In the genomic region with DNA sequence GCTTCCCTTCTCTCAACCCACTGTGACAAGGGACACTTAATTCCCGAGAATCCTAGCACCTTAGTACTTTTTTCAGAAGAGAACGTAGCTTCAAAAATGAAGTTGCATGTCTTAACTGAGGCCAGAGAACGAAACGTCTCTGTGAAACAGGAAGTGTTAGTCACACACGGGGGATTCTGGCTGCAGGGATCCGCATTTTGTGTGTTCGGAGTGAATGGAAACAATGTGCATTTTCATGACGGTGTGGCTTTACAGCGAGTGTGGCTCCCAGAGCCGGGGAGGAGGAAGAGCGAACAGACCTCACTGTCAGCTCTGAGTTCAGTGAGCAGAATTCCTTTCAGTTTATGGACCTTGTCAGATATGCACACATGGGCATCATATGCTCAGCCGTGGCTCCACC, we compare ENCODE assay signal across 16 mouse cellular contexts.
DNase-seq lines count a peak whose midpoint lies in the region; ATAC-seq and TF ChIP-seq lines count a peak whose summit lies in the region.
"Had no signal": no experiment of that assay in that cellular context is flagged by ENCODE, and none has a peak within 500 bp of the region (broad histone marks: within the 10 kb centered on the region; RNA-seq: fewer than 3 reads in every experiment).

No protein-coding gene starts in this region.

- 0 out of 2 replicates have a peak, but pooled peaks have one; percentile 36 for TF ChIP-seq POLR2A in CH12.LX (IDR thresholded peaks at IDR 0.05; ENCODE audit: low read depth, low read length)

- H3K4me3 ChIP-seq in kidney, embryonic 15.5 days (replicated peaks) = no peak overlapping the region
- H3K4me3 ChIP-seq in CH12.LX (replicated peaks in 1 of 3; ENCODE audit: low read depth in 2 of 3, low read length in 2 of 3, poor library complexity in 1 of 3) = peak overlapping the region in 2 of 3 experiments; percentile 8 to 25
- H3K4me3 ChIP-seq in embryonic facial prominence, embryonic 13.5 days = no peak overlapping the region
- H3K4me3 ChIP-seq: hindbrain, embryonic 12.5 days had no signal

- H3K9me3 ChIP-seq in kidney, embryonic 15.5 days (replicated peaks) = no peaks in the 10 kb centered on the region
- no peaks in the 10 kb centered on the region for H3K9me3 ChIP-seq in CH12.LX (replicated peaks; ENCODE audit: low read length)
- no peaks in the 10 kb centered on the region for H3K9me3 ChIP-seq in embryonic facial prominence, embryonic 13.5 days
- H3K9me3 ChIP-seq: hindbrain, embryonic 12.5 days had no signal

- no peaks in the 10 kb centered on the region for H3K27me3 ChIP-seq in kidney, embryonic 15.5 days
- H3K27me3 ChIP-seq in CH12.LX (replicated peaks) = no peaks in the 10 kb centered on the region
- H3K27me3 ChIP-seq in embryonic facial prominence, embryonic 13.5 days = no peaks in the 10 kb centered on the region
- H3K27me3 ChIP-seq: hindbrain, embryonic 12.5 days had no signal

- peaks cover 7% of the 10 kb centered on the region for H3K4me1 ChIP-seq in kidney, embryonic 15.5 days
- H3K4me1 ChIP-seq in CH12.LX (ENCODE audit: control insufficient read depth in 1 of 2, insufficient read depth in 2 of 2) = peaks cover 8 to 52% of the 10 kb centered on the region in 2 experiments
- peaks cover 6% of the 10 kb centered on the region; the same call in 1 of the 2 replicates for H3K4me1 ChIP-seq in embryonic facial prominence, embryonic 13.5 days
- H3K4me1 ChIP-seq: hindbrain, embryonic 12.5 days had no signal

- peak overlapping the region; percentile 36 for H3K4me2 ChIP-seq in kidney, embryonic 15.5 days
- peak overlapping the region; percentile 35 for H3K4me2 ChIP-seq in CH12.LX (ENCODE audit: insufficient read depth, low read depth, poor library complexity, severe bottlenecking)
- peak overlapping the region; percentile 41 for H3K4me2 ChIP-seq in embryonic facial prominence, embryonic 13.5 days
- H3K4me2 ChIP-seq: hindbrain, embryonic 12.5 days had no signal

- no peak for ATAC-seq in kidney, embryonic 15.5 days (replicated peaks; ENCODE audit: low FRiP score)
- no peak for ATAC-seq in embryonic facial prominence, embryonic 13.5 days (ENCODE audit: insufficient number of reproducible peaks, insufficient read depth, low FRiP score, low TSS enrichment, low read depth)
- ATAC-seq in megakaryocyte, adult 5-6 weeks (ENCODE audit: poor library complexity, severe bottlenecking) = 0 out of 2 replicates have a peak, but pooled peaks have one; percentile 18
- ATAC-seq: forebrain, embryonic 14.5 days had no signal

- TF ChIP-seq EP300 in CH12.LX (IDR thresholded peaks at IDR 0.05; ENCODE audit: low read length) = peak; percentile 72

- dilution Hi-C loops in CH12.LX (cut with MboI; ENCODE audit: extremely low pct_ligation_motif_present, extremely low pct_unique_long_range_greater_than_20kb, low sequenced_read_pairs) = no loop called here

- H3K9ac ChIP-seq in kidney, embryonic 15.5 days = no peak overlapping the region
- peak overlapping the region; percentile 20; the same call in 1 of the 2 replicates for H3K9ac ChIP-seq in CH12.LX (ENCODE audit: insufficient read depth, low read depth)
- no peak overlapping the region for H3K9ac ChIP-seq in embryonic facial prominence, embryonic 13.5 days
- H3K9ac ChIP-seq: hindbrain, embryonic 12.5 days had no signal

- H3K79me2 ChIP-seq in CH12.LX (replicated peaks; ENCODE audit: control insufficient read depth, extremely low read depth, insufficient read depth, poor library complexity, severe bottlenecking) = no peaks in the 10 kb centered on the region

- no peak for TF ChIP-seq RAD21 in CH12.LX (IDR thresholded peaks at IDR 0.05; ENCODE audit: low read depth, low read length)

- in situ Hi-C loops in CH12.LX (cut with MboI; ENCODE audit: low pct_ligation_motif_present, low pct_unique_long_range_greater_than_20kb, low sequenced_read_pairs) = no loop called here

- WGBS in kidney, embryonic 15.5 days = 34% methylated on average over 12 of the region's 12 CpGs
- WGBS in embryonic facial prominence, embryonic 13.5 days = 20% methylated on average over 12 of the region's 12 CpGs

- TF ChIP-seq CTCF in CH12.LX (conservative IDR thresholded peaks at IDR 0.05 in 1 of 2, IDR thresholded peaks at IDR 0.05 in 1 of 2; ENCODE audit: low read depth in 2 of 2, low read length in 2 of 2) = no peak

- H3K36me3 ChIP-seq in kidney, embryonic 15.5 days = no peaks in the 10 kb centered on the region
- no peaks in the 10 kb centered on the region for H3K36me3 ChIP-seq in CH12.LX (replicated peaks in 1 of 2; ENCODE audit: control insufficient read depth in 1 of 2, insufficient read depth in 1 of 2, low read length in 1 of 2)
- no peaks in the 10 kb centered on the region for H3K36me3 ChIP-seq in embryonic facial prominence, embryonic 13.5 days
- H3K36me3 ChIP-seq: hindbrain, embryonic 12.5 days had no signal

- no peak for DNase-seq in kidney, postnatal 10 days
- DNase-seq in CH12.LX (ENCODE audit: extremely low read depth) = peak; percentile 72
- DNase-seq in ovary, postnatal 36 days (ENCODE audit: low spot score) = no peak
- DNase-seq in adrenal gland, adult 8-10 months = no peak
- DNase-seq: adrenal gland, postnatal 14 days; cerebellum, postnatal 10 days; heart, adult 18-20 months; kidney, postnatal 25 days; layer of hippocampus, adult 9-11 months; midbrain, embryonic 14.5 days; right cerebral cortex, postnatal 4 days had no signal

- H3K27ac ChIP-seq in kidney, embryonic 15.5 days = no peak overlapping the region
- peak overlapping the region; percentile 34; the same call in 1 of the 2 replicates for H3K27ac ChIP-seq in CH12.LX (ENCODE audit: insufficient read depth, low read depth)
- H3K27ac ChIP-seq in embryonic facial prominence, embryonic 13.5 days = no peak overlapping the region
- H3K27ac ChIP-seq: hindbrain, embryonic 12.5 days had no signal

TF ChIP-seq in CH12.LX, 34 proteins besides CTCF, POLR2A, EP300 and RAD21:
- TF ChIP-seq E2F4 (IDR thresholded peaks at IDR 0.05; ENCODE audit: insufficient replicate concordance, low read depth, low read length) (no peak), ZKSCAN1 (IDR thresholded peaks at IDR 0.05; ENCODE audit: borderline replicate concordance, low read depth, low read length) (no peak), IRF4 (IDR thresholded peaks at IDR 0.05; ENCODE audit: low read depth, low read length) (peak; percentile 68; the same call in 1 of the 2 replicates), ZMIZ1 (IDR thresholded peaks at IDR 0.05; ENCODE audit: low read depth, low read length) (no peak), SMC3 (IDR thresholded peaks at IDR 0.05; ENCODE audit: low read depth, low read length) (no peak), MYC (IDR thresholded peaks at IDR 0.05; ENCODE audit: low read depth, low read length) (peak; percentile 65), ZC3H11A (IDR thresholded peaks at IDR 0.05; ENCODE audit: low read depth, low read length) (no peak), MEF2A (IDR thresholded peaks at IDR 0.05; ENCODE audit: borderline replicate concordance, low read depth, low read length) (peak; percentile 53; the same call in 1 of the 2 replicates), MAX (IDR thresholded peaks at IDR 0.05; ENCODE audit: low read length) (peak; percentile 67; the same call in 1 of the 2 replicates), RCOR1 (conservative IDR thresholded peaks at IDR 0.05; ENCODE audit: low read depth, low read length) (no peak), ELF1 (IDR thresholded peaks at IDR 0.05; ENCODE audit: low read depth, low read length) (peak; percentile 67), BHLHE40 (IDR thresholded peaks at IDR 0.05; ENCODE audit: low read depth, low read length) (peak; percentile 85), ETS1 (conservative IDR thresholded peaks at IDR 0.05; ENCODE audit: low read depth, low read length) (peak; percentile 59), MAFK (IDR thresholded peaks at IDR 0.05; ENCODE audit: insufficient replicate concordance, low read length) (peak; percentile 1; the same call in 1 of the 2 replicates)

Comparison
In these comparisons a context has a peak if more than half of its experiments do, and no peak if none do; other contexts are left out.
1. H3K4me3 ChIP-seq: peak in CH12.LX (2 of 3); none in kidney, embryonic 15.5 days (single experiment) and embryonic facial prominence, embryonic 13.5 days (single experiment).
2. Peak in every context shown above with its lines, with median percentiles within 50 percentile points of each other: H3K4me2 ChIP-seq.